Mouse (Mus musculus) left cerebral cortex, adult 2 months (tissue): ENCODE measurements at regions not wholly inside any gene's neighbourhood (a gene's known extent, or its start where the extent isn't known, plus 50 kb on each side); places are given as distances from the start of the nearest gene placed in this dataset.

Experiments used
- DNase-seq, 2 experiments: peaks; one replicate each; pipeline ENCODE4 v3.0.0; 2021 to 2022; ENCODE audit warnings: low spot score in 2 of 2, mixed read lengths in 1 of 2; ENCODE audit errors: extremely low spot score in 1 of 2
- H3K27ac ChIP-seq: fragments of 200-600 bp; 2 replicates; pipeline ENCODE4 v1.8.1; 2022
- H3K4me3 ChIP-seq: fragments of 200-600 bp; 2 replicates; pipeline ENCODE4 v1.8.1; 2022
- CTCF ChIP-seq: fragments of 200-600 bp; IDR thresholded peaks from 2 replicates; pipeline ENCODE4 v1.8.1; 2022; ENCODE audit warnings: antibody characterized with exemption, mild to moderate bottlenecking, moderate library complexity
- intact Hi-C: fragments of 180-260 bp; cut with DNase I; formaldehyde crosslinking; loops from one replicate; pipeline ENCODE4 v1.15.1; 2025

GRCm38 (mm10) chr19:49415326-49415725 is 1209.5 kb downstream of the Sorcs3 start:
- DNase-seq = no peak
- intact Hi-C loops = no loop called here
- Histone ChIP-seq H3K27ac (no peak overlapping the region), H3K4me3 (no peak overlapping the region)
- no peak for TF ChIP-seq CTCF

DNA sequence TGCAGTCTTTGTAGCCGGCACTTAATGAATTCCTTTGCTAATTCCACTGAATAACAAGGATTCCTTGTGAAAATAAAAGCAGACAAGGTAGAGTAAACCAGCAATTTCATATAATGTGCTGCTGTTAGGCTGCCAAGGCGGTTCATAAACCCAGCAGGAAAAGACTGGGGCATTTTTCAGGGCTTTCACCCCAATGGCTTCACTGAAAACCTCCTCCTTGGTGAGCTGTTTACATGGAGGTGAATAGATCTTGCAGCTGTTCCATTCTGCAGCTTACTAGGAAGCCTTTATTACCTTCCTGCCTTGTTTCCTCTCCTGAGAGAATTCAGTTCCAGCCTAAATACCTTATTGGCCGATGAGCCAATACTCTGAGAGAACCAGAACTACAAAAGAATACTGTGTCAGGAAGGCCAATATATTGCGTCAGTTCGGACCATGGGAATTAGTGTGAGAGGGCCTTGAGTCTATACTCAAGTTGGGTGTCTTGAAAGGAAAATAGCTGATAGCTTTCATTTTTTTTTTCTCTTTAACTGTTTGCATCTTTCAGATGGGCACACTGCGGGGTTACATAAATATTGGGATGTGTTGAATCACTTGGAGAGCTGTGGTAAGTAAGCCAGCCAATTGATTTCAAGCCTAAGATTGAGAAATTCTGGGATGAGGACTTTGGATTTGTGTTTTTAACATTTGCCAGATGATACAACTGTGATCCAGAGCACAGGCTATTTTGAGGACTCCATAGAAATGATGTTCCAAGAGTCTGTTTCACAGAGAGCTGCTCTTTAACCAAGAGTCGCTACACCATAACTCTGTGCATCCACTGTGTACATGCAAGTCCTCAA is 1217.5 kb downstream of the Sorcs3 start:
- intact Hi-C loops = no loop called here
- TF ChIP-seq CTCF = no peak
- no peak for DNase-seq
- no peak overlapping the region for H3K27ac ChIP-seq
- H3K4me3 ChIP-seq = no peak overlapping the region
